Mouse (Mus musculus): ENCODE measurements around the gene Rcn2. TPM values are rescaled to one million over a fixed set of nuclear protein-coding genes. Genes with fewer than 3 reads are reported as not detected.

Rcn2 gene
- polyA plus RNA-seq (2021; fragmentation: Nextera tagmentation), result 143 and 154 TPM in 2 replicates
- long read RNA-seq, experiment 1, transcript Rcn2-201 (7 exons, 2,024 nt), result major isoform, 355 of 391 reads
- long read RNA-seq, experiment 1, partial matches to known transcripts, result 22 of 391 reads
- long read RNA-seq, experiment 1, other reads (novel, unspliced or antisense), result 12 of 391 reads
- long read RNA-seq, experiment 2, transcript Rcn2-201 (7 exons, 2,024 nt), result major isoform, 847 of 895 reads
- long read RNA-seq, experiment 2, partial matches to known transcripts, result 10 of 895 reads
- long read RNA-seq, experiment 2, other reads (novel, unspliced or antisense), result 35 of 895 reads

DNA sequence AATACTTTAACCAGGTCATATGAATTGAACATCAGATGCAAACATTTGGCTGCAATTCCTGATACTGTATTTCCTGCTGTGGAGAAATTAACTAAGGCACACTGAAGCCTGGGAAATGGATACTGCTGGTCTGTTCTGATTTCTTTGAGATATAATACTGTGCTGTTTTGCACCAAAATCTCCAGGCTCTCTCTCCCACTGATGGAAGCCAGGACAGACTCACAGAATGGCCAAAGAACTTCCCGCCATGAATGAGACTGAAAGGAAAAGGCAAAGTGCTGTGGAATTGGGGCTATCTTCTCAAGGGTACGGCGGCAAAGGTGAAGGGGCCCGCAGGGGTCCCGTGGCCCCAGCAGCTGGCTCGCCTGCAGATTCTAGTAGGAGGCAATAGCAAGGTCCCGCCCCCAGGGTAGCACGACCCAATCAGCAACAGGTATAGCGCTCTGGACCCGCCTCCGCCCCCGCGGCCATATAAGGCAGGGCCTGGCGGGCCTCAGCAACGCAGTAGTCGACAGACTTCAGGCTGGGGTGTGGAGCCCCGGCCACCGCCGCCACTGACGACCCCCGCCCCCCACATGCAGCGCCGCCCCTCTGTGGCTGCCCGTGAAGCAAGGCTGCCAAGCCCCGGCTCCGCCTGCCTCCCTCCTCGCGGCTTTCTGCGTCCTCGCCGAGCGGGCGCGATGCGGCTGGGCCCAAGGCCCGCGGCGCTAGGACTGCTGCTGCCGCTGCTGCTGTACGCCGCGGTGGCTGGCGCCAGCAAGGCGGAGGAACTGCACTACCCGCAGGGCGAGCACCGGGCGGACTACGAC is at the start of gene Rcn2:
Gene Rcn2, plus strand, starts transcription at position 474 of the 809 bp plus-strand sequence.

DNA sequence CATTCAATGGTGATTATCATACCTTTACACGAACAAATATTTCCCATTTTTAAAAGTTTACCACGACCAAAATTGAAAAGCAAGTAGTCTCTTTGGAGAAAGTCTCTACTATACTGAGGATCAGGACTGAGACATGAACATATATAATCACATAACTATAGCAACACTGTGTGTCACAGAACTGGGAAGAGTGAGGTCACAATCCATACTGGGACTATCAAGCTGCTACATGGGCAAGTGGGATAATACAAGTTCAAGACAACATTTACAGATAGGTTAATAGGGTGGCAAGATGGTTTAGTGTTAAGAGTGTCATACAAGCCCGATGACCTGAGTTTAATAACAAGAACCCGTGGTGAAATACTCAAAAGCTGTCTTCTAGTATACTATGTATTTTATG is 31.2 kb upstream of the Rcn2 start, which contains the start of gene 4930563M21Rik:
Gene 4930563M21Rik, minus strand, starts transcription at position 101 of the 400 bp plus-strand sequence.

DNA sequence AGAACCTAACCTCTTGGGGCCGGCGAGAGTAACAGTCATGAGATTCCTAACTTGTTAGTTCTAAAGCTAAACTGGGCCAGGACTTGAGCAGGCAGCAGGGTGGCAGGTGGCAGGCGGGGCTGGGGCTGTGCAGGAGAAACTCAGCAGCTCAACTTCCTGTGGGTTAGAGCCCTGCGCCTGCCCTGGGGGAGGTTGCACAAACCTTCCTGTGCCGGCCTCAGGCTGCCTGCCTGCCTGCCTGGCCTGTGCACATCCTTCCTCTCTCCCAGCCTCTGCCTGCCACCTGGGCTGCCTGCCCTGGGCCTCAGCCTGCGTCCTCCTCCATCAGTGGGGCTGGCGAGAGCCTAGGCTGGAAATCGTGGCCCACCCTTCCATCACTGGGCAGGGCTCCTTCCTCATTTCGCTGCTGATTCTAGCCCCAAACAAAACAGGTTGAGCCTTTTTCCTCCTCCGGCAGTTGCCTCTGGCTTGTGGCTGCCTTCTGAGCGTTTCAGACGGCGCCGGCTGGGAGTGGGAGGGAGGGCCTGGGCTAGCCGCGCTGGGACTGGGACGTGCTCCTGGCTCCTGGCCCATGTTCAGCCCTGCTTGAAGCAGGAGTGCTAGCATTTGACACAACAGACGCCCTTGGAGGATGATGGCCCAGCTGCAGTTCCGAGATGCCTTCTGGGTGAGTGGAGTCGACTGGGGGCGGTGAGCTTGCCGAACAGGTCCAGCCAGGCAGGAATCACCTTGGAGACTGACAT is 48.3 kb downstream of the Rcn2 start, which contains the start of gene Pstpip1:
Gene Pstpip1, plus strand, starts transcription at position 185 of the 743 bp plus-strand sequence.

Other genes with a start within 250 kb of the Rcn2 start
- gene Scaper, start 103.7 kb upstream of the Rcn2 start, polyA plus RNA-seq (2021; fragmentation: Nextera tagmentation), result 7.8 and 8.3 TPM in 2 replicates
- gene 4930563M21Rik, start 31.3 kb upstream of the Rcn2 start, polyA plus RNA-seq (2021; fragmentation: Nextera tagmentation), result not detected in 2 replicates
- 1.1 and 2.2 TPM in 2 replicates for gene Pstpip1, start 48.1 kb downstream of the Rcn2 start, polyA plus RNA-seq (2021; fragmentation: Nextera tagmentation)
- 792 and 815 TPM in 2 replicates for gene Tspan3, start 123.6 kb downstream of the Rcn2 start, polyA plus RNA-seq (2021; fragmentation: Nextera tagmentation)